16 mouse cellular contexts compared by ENCODE assay signal in genomic region chr11:36331408-36332178, GRCm38 (mm10).
A peak's percentile ranks its signal among the peaks of the same experiment; 100 is the strongest.
DNase-seq lines count a peak whose midpoint lies in the region; ATAC-seq and TF ChIP-seq lines count a peak whose summit lies in the region.
"Had no signal": no experiment of that assay in that cellular context is flagged by ENCODE, and none has a peak within 500 bp of the region (broad histone marks: within the 10 kb centered on the region; RNA-seq: fewer than 3 reads in every experiment).

No protein-coding gene starts in this region.

- no peak overlapping the region; the same call in 1 of the 2 replicates for H3K4me3 ChIP-seq in layer of hippocampus, adult 2 months
- H3K4me3 ChIP-seq in forebrain, postnatal 0 days (ENCODE audit: low read depth, low read length): no peak overlapping the region
- H3K4me3 ChIP-seq in neural tube, embryonic 13.5 days: no peak overlapping the region
- H3K4me3 ChIP-seq: embryonic facial prominence, embryonic 15.5 days; heart, embryonic 12.5 days had no signal

- 37% methylated on average over 13 of the region's 13 CpGs for WGBS in forebrain, postnatal 0 days
- 39% methylated on average over 13 of the region's 13 CpGs for WGBS in neural tube, embryonic 13.5 days

- no peak overlapping the region for H3K9ac ChIP-seq in forebrain, postnatal 0 days
- H3K9ac ChIP-seq in neural tube, embryonic 13.5 days: no peak overlapping the region
- H3K9ac ChIP-seq: embryonic facial prominence, embryonic 15.5 days; heart, embryonic 12.5 days had no signal

- no peak for TF ChIP-seq POLR2A in brain, embryonic 14.5 days (IDR thresholded peaks at IDR 0.05; ENCODE audit: borderline replicate concordance, extremely low read depth, insufficient read depth, insufficient read length, poor library complexity, severe bottlenecking)

- H3K4me2 ChIP-seq in forebrain, postnatal 0 days (ENCODE audit: low read depth): peak overlapping the region; percentile 10; the same call in 1 of the 2 replicates
- H3K4me2 ChIP-seq in neural tube, embryonic 13.5 days: peak overlapping the region; percentile 6; the same call in 1 of the 2 replicates
- H3K4me2 ChIP-seq: embryonic facial prominence, embryonic 15.5 days; heart, embryonic 12.5 days had no signal

- no peaks in the 10 kb centered on the region for H3K36me3 ChIP-seq in forebrain, postnatal 0 days (ENCODE audit: insufficient read depth)
- no peaks in the 10 kb centered on the region for H3K36me3 ChIP-seq in neural tube, embryonic 13.5 days
- H3K36me3 ChIP-seq: embryonic facial prominence, embryonic 15.5 days; heart, embryonic 12.5 days had no signal

- peak overlapping the region; percentile 88 for H3K27ac ChIP-seq in layer of hippocampus, adult 2 months
- no peak overlapping the region for H3K27ac ChIP-seq in forebrain, postnatal 0 days (ENCODE audit: low read depth, low read length)
- peak overlapping the region; percentile 18; the same call in 1 of the 2 replicates for H3K27ac ChIP-seq in neural tube, embryonic 13.5 days (replicated peaks)
- H3K27ac ChIP-seq: embryonic facial prominence, embryonic 15.5 days had no signal

- no peaks in the 10 kb centered on the region for H3K9me3 ChIP-seq in forebrain, postnatal 0 days (ENCODE audit: low read length)
- H3K9me3 ChIP-seq in neural tube, embryonic 13.5 days: no peaks in the 10 kb centered on the region
- H3K9me3 ChIP-seq: embryonic facial prominence, embryonic 15.5 days; heart, embryonic 12.5 days had no signal

- peak; percentile 34 to 55 for DNase-seq in layer of hippocampus, adult 2 months (ENCODE audit: low spot score in 2 of 2)
- no peak for DNase-seq in layer of hippocampus, adult 8-10 months (ENCODE audit: low spot score in 2 of 2)
- DNase-seq in brain, embryonic 14.5 days (ENCODE audit: low read depth): peak; percentile 58
- DNase-seq in forebrain, postnatal 0 days: no peak
- DNase-seq in adrenal gland, postnatal 10 days: no peak
- DNase-seq in ovary, postnatal 10 days (ENCODE audit: low spot score): no peak
- DNase-seq: adrenal gland, adult 8-10 months; cerebellum, adult 8-10 months; gastrocnemius, postnatal 14 days; heart, postnatal 4 days; kidney, adult 18-20 months; lung, adult 2 months had no signal

- TF ChIP-seq CTCF in layer of hippocampus, adult 2 months (conservative IDR thresholded peaks at IDR 0.05): no peak
- no peak for TF ChIP-seq CTCF in brain, embryonic 14.5 days (IDR thresholded peaks at IDR 0.05; ENCODE audit: borderline replicate concordance, extremely low read depth, insufficient read depth, insufficient read length)
- no peak for TF ChIP-seq CTCF in forebrain, postnatal 0 days (IDR thresholded peaks at IDR 0.05; ENCODE audit: low read depth)

- peak; percentile 34; the same call in 1 of the 2 replicates for ATAC-seq in forebrain, postnatal 0 days
- ATAC-seq in neural tube, embryonic 13.5 days (ENCODE audit: low read depth): peak; percentile 79
- ATAC-seq: CD4-positive, CD25-positive, alpha-beta regulatory T cell, adult 4 months had no signal

- no peaks in the 10 kb centered on the region for H3K27me3 ChIP-seq in forebrain, postnatal 0 days (ENCODE audit: insufficient read depth, low read length)
- H3K27me3 ChIP-seq in neural tube, embryonic 13.5 days: no peaks in the 10 kb centered on the region
- H3K27me3 ChIP-seq: embryonic facial prominence, embryonic 15.5 days; heart, embryonic 12.5 days had no signal

- H3K4me1 ChIP-seq in forebrain, postnatal 0 days (ENCODE audit: insufficient read depth): peaks cover 20% of the 10 kb centered on the region
- peaks cover 32% of the 10 kb centered on the region for H3K4me1 ChIP-seq in neural tube, embryonic 13.5 days (replicated peaks)

Comparison
In these comparisons a context has a peak if more than half of its experiments do, and no peak if none do; other contexts are left out.
1. DNase-seq: peak in layer of hippocampus, adult 2 months (2 of 2) and brain, embryonic 14.5 days (single experiment); none in layer of hippocampus, adult 8-10 months (0 of 2), forebrain, postnatal 0 days (single experiment), adrenal gland, postnatal 10 days (single experiment) and ovary, postnatal 10 days (single experiment).